ENCODE assay signal across 14 mouse cellular contexts in the genomic region with DNA sequence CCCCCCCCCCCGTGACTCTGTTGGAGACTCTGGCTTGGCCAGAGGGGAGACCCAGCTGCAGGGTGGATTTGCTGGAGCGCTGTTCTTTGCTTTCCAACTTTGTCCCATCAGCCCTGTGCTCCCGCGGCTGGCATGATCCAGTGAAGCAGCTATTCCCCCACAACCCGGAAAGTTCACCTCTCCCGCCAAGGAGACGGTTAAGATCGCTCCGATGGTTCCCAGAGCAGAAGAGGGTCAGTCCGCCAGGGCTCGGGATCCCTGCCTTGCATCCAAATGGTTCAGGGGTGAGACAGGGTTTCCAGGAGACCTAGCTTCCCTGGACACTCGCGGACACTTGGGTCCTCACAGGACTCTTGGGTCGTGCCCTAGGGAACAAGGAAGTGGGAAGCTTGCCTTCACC.
DNase-seq lines count a peak whose midpoint lies in the region; ATAC-seq lines count a peak whose summit lies in the region.
"Had no signal": no experiment of that assay in that cellular context is flagged by ENCODE, and none has a peak within 500 bp of the region (broad histone marks: within the 10 kb centered on the region; RNA-seq: fewer than 3 reads in every experiment).

No protein-coding gene starts in this region.

- no peak overlapping the region for H3K9ac ChIP-seq in kidney, embryonic 16.5 days (replicated peaks; ENCODE audit: low read length)
- no peak overlapping the region for H3K9ac ChIP-seq in forebrain, embryonic 12.5 days
- 0 out of 2 replicates have a peak overlapping the region, but pooled peaks have one; percentile 41 for H3K9ac ChIP-seq in hindbrain, embryonic 15.5 days
- H3K9ac ChIP-seq in neural tube, embryonic 13.5 days, result peak overlapping the region; percentile 57; the same call in 1 of the 2 replicates
- H3K9ac ChIP-seq: embryonic facial prominence, embryonic 13.5 days; liver, embryonic 15.5 days had no signal

- H3K36me3 ChIP-seq in kidney, embryonic 16.5 days (ENCODE audit: insufficient read depth, low read length), result no peaks in the 10 kb centered on the region
- H3K36me3 ChIP-seq in forebrain, embryonic 12.5 days (replicated peaks), result no peaks in the 10 kb centered on the region
- no peaks in the 10 kb centered on the region for H3K36me3 ChIP-seq in hindbrain, embryonic 15.5 days
- H3K36me3 ChIP-seq in neural tube, embryonic 13.5 days, result no peaks in the 10 kb centered on the region
- H3K36me3 ChIP-seq: embryonic facial prominence, embryonic 13.5 days; liver, embryonic 15.5 days had no signal

- peaks cover 78% of the 10 kb centered on the region for H3K27me3 ChIP-seq in kidney, embryonic 16.5 days (ENCODE audit: insufficient read depth, low read length)
- H3K27me3 ChIP-seq in forebrain, embryonic 12.5 days, result peaks cover 79% of the 10 kb centered on the region
- H3K27me3 ChIP-seq in hindbrain, embryonic 15.5 days, result peaks cover 37% of the 10 kb centered on the region
- H3K27me3 ChIP-seq in neural tube, embryonic 13.5 days, result peaks cover 79% of the 10 kb centered on the region

- peak overlapping the region; percentile 41; the same call in 1 of the 2 replicates for H3K4me2 ChIP-seq in kidney, embryonic 16.5 days (replicated peaks; ENCODE audit: low read depth, low read length)
- no peak overlapping the region for H3K4me2 ChIP-seq in forebrain, embryonic 12.5 days
- H3K4me2 ChIP-seq in hindbrain, embryonic 15.5 days, result peak overlapping the region; percentile 64
- H3K4me2 ChIP-seq in neural tube, embryonic 13.5 days, result peak overlapping the region; percentile 66
- H3K4me2 ChIP-seq: liver, embryonic 15.5 days had no signal

- 2% methylated on average over 14 of the region's 14 CpGs for WGBS in kidney, embryonic 16.5 days
- WGBS in forebrain, embryonic 12.5 days, result 3% methylated on average over 14 of the region's 14 CpGs
- 2% methylated on average over 14 of the region's 14 CpGs for WGBS in hindbrain, embryonic 15.5 days
- 2% methylated on average over 14 of the region's 14 CpGs for WGBS in neural tube, embryonic 13.5 days

- no peak for DNase-seq in kidney, postnatal 36 days
- DNase-seq in heart, adult 8-10 months (ENCODE audit: low spot score), result no peak
- no peak for DNase-seq in right cerebral cortex, adult 2 months (ENCODE audit: low spot score in 2 of 2)
- DNase-seq: adrenal gland, adult 2 months; lung, postnatal 4 days had no signal

- 0 out of 2 replicates have a peak, but pooled peaks cover 12% of the 10 kb centered on the region for H3K4me1 ChIP-seq in kidney, embryonic 16.5 days (ENCODE audit: insufficient read depth, low read length)
- H3K4me1 ChIP-seq in forebrain, embryonic 12.5 days, result peaks cover 17% of the 10 kb centered on the region
- H3K4me1 ChIP-seq in hindbrain, embryonic 15.5 days (replicated peaks), result peaks cover 38% of the 10 kb centered on the region
- H3K4me1 ChIP-seq in neural tube, embryonic 13.5 days (replicated peaks), result peaks cover 41% of the 10 kb centered on the region
- H3K4me1 ChIP-seq: liver, embryonic 15.5 days had no signal

- H3K4me3 ChIP-seq in kidney, embryonic 16.5 days (ENCODE audit: low read length), result no peak overlapping the region; the same call in 1 of the 2 replicates
- peak overlapping the region; percentile 30 for H3K4me3 ChIP-seq in forebrain, embryonic 12.5 days (replicated peaks)
- peak overlapping the region; percentile 42 for H3K4me3 ChIP-seq in hindbrain, embryonic 15.5 days
- peak overlapping the region; percentile 37 for H3K4me3 ChIP-seq in neural tube, embryonic 13.5 days
- H3K4me3 ChIP-seq: liver, embryonic 15.5 days; myocyte had no signal

- H3K9me3 ChIP-seq in kidney, embryonic 16.5 days (ENCODE audit: low read length), result no peaks in the 10 kb centered on the region
- no peaks in the 10 kb centered on the region for H3K9me3 ChIP-seq in forebrain, embryonic 12.5 days
- H3K9me3 ChIP-seq in hindbrain, embryonic 15.5 days, result no peaks in the 10 kb centered on the region
- H3K9me3 ChIP-seq in neural tube, embryonic 13.5 days, result no peaks in the 10 kb centered on the region
- H3K9me3 ChIP-seq: embryonic facial prominence, embryonic 13.5 days; liver, embryonic 15.5 days had no signal

- no peak overlapping the region for H3K27ac ChIP-seq in kidney, embryonic 16.5 days (ENCODE audit: low read length)
- no peak overlapping the region for H3K27ac ChIP-seq in forebrain, embryonic 12.5 days
- no peak overlapping the region for H3K27ac ChIP-seq in hindbrain, embryonic 15.5 days (replicated peaks)
- H3K27ac ChIP-seq in neural tube, embryonic 13.5 days (replicated peaks), result no peak overlapping the region
- H3K27ac ChIP-seq: embryonic facial prominence, embryonic 13.5 days; liver, embryonic 15.5 days had no signal

- ATAC-seq in kidney, embryonic 16.5 days (ENCODE audit: low FRiP score, low TSS enrichment), result no peak
- no peak for ATAC-seq in forebrain, embryonic 12.5 days (ENCODE audit: low FRiP score)
- ATAC-seq in hindbrain, embryonic 15.5 days (ENCODE audit: low FRiP score, low read depth), result no peak
- no peak for ATAC-seq in neural tube, embryonic 13.5 days (ENCODE audit: low read depth)
- no peak for ATAC-seq in inflammation-experienced regulatory T-cells, adult 6 months
- ATAC-seq: intestine, embryonic 16.5 days had no signal

Comparison
In these comparisons a context has a peak if more than half of its experiments do, and no peak if none do; other contexts are left out.
1. H3K9ac ChIP-seq: peak in hindbrain, embryonic 15.5 days (single experiment) and neural tube, embryonic 13.5 days (single experiment); none in kidney, embryonic 16.5 days (single experiment) and forebrain, embryonic 12.5 days (single experiment).